Mouse (Mus musculus) cortical plate, adult 2 months (tissue): ENCODE results near the gene Ube2n.

ENCODE experiments used
- CTCF ChIP-seq: fragments of 200-500 bp; IDR thresholded peaks from 2 replicates; pipeline ENCODE4 v1.5.1; 2011; ENCODE audit warnings: mild to moderate bottlenecking, control low read depth, low read length; ENCODE audit not compliant: insufficient read depth; ENCODE audit errors: extremely low read depth
- POLR2A ChIP-seq: fragments of 200-500 bp; IDR thresholded peaks from 2 replicates; pipeline ENCODE4 v1.6.1; 2011; ENCODE audit warnings: mild to moderate bottlenecking, low read length, control low read depth; ENCODE audit not compliant: insufficient read depth; ENCODE audit errors: extremely low read depth

DNA sequence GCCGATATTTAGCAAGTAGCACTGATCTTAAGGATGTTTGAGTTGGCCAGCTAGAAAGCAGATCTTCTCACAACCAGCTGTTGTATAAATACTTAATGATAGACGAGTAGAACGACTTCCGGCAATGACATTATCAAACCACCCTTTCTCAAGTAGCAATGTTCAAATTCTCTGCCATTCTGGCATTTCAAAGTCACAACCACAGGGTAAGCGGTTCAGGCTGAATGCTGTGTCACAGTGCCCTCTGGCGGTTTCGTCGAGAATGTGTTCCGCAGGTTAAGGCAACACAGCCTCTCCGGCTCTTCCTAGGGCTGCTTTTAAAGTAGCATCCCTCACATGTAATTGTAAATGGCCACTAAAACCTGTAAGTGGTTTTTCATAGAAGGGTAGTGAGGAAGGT is 39.0 kb upstream of the Ube2n start:
- TF ChIP-seq CTCF (peak; percentile 96), POLR2A (no peak)
